Mouse (Mus musculus) monocyte, adult 5-6 weeks (primary cell): Measurements from ENCODE around the gene Garem2. TPM values are rescaled to one million over a fixed set of nuclear protein-coding genes. Genes with fewer than 3 reads are reported as not detected.

ENCODE experiments used
- total RNA-seq: library from RNA; stranded (forward); fragments of 200-1000, 200-491, 200-594 nt; gene quantifications from 3 replicates; pipeline ENCODE4 v1.2.3, GENCODE M21; 2017

Garem2 gene
- total RNA-seq, 1 experiment from 2014 or later, result not detected

Other genes with a start within 250 kb of the Garem2 start
- 8.9 to 152 TPM (median 122 TPM) in 3 replicates for gene Il6, start 92.0 kb upstream of the Garem2 start, total RNA-seq
- 4.6 to 6.0 TPM (median 5.5 TPM) in 3 replicates for gene Tyms, start 31.5 kb upstream of the Garem2 start, total RNA-seq
- not detected in 3 replicates for gene 3110082J24Rik, start 925 bp downstream of the Garem2 start, total RNA-seq
- gene Hadha, start 50.0 kb downstream of the Garem2 start, total RNA-seq, result 103 to 133 TPM (median 113 TPM) in 3 replicates
- 86.5 to 145 TPM (median 87.3 TPM) in 3 replicates for gene Hadhb, start 50.1 kb downstream of the Garem2 start, total RNA-seq
- not detected in 3 replicates for gene Adgrf3, start 100.6 kb downstream of the Garem2 start, total RNA-seq
- gene Selenoi, start 127.4 kb downstream of the Garem2 start, total RNA-seq, result 19.7 to 23.6 TPM (median 22.3 TPM) in 3 replicates
- 0.19 to 0.53 TPM in 2 of 3 replicates, not detected in the other for gene Drc1, start 176.2 kb downstream of the Garem2 start, total RNA-seq